ENCODE assay signal across 16 mouse cellular contexts in genomic region chr14:46947644-46948043, GRCm38 (mm10).
"Had no signal": no experiment of that assay in that cellular context is flagged by ENCODE, and none has a peak within 500 bp of the region (broad histone marks: within the 10 kb centered on the region; RNA-seq: fewer than 3 reads in every experiment).

No protein-coding gene starts in this region.

- H3K4me2 ChIP-seq: neural tube, embryonic 13.5 days; neural tube, embryonic 15.5 days; stomach, embryonic 15.5 days had no signal

- H3K9ac ChIP-seq: neural tube, embryonic 13.5 days; neural tube, embryonic 15.5 days; stomach, embryonic 15.5 days had no signal

- H3K27ac ChIP-seq: neural tube, embryonic 13.5 days; neural tube, embryonic 15.5 days; stomach, embryonic 15.5 days; stomach, postnatal 0 days had no signal

- H3K4me3 ChIP-seq: neural tube, embryonic 13.5 days; neural tube, embryonic 15.5 days; stomach, embryonic 15.5 days had no signal

- DNase-seq: retina, postnatal 1 day; right cerebral cortex, adult 18-20 months; right cerebral cortex, postnatal 14 days; right cerebral cortex, postnatal 25 days; right cerebral cortex, postnatal 4 days; spleen, adult 18-20 months; thymus, adult 18-20 months; thymus, adult 2 months; thymus, postnatal 14 days; thymus, postnatal 25 days; thymus, postnatal 36 days; thymus, postnatal 4 days had no signal

- H3K9me3 ChIP-seq: neural tube, embryonic 13.5 days; neural tube, embryonic 15.5 days; stomach, embryonic 15.5 days had no signal

- H3K27me3 ChIP-seq: neural tube, embryonic 13.5 days; neural tube, embryonic 15.5 days; stomach, embryonic 15.5 days had no signal

- H3K36me3 ChIP-seq: neural tube, embryonic 13.5 days; neural tube, embryonic 15.5 days; stomach, embryonic 15.5 days had no signal
